Mouse (Mus musculus): Measurements from ENCODE around the gene Fam193a. TPM values are rescaled to one million over a fixed set of nuclear protein-coding genes. Genes with fewer than 3 reads are reported as not detected.

Fam193a gene
- total RNA-seq, 2 experiments from 2014 or later, result 27.1 to 48.2 TPM

DNA sequence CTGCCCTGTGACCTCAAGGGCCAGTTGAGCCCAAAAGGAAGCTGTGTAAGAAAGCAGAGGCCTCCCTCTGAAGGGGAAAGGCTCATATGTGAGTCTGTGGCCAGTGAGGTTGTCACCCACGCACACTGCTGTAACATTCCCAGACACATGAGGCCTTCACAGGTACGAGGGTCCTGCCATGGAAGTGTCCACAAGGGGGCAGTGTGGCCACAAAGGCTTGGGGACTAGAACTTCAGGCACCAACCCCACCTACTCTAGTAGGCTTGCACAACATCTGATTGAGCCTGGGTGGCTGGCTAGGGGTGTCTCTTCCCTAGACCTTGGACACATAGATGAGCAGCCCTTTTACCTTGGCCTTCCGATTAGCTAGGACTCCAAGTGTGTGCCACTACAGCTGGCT lies 148.2 kb downstream of the Fam193a start:
- peak; percentile 71 for ATAC-seq (replicated peaks; ENCODE audit: poor library complexity)

DNA sequence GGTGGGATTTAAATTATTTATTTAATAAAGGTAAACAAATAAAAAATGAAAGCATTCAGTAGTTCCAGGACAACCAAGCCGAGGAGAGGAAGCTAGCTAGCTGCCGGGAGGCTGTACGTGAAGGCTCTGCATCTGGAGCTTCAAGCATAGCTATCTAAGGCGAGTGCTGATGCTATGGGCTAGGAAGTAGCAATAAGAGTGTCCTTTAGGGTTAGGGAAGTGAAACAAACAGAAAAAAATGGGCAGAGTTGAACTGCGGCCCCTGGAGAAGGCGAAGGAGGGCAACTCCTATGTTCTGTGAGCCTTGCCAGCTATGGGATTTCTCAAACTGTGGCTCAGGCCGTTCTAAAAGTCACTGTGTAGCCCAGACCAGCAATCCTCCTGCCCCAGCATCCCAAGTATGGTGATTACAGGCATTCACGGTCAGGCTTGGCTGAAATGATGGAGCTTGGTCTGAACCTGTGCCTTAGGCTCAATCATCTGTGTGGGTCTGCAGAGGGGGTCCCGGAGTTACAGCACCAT lies 149.7 kb downstream of the Fam193a start:
- ATAC-seq (replicated peaks; ENCODE audit: poor library complexity), result peak; percentile 21; the same call in 1 of the 2 replicates

DNA sequence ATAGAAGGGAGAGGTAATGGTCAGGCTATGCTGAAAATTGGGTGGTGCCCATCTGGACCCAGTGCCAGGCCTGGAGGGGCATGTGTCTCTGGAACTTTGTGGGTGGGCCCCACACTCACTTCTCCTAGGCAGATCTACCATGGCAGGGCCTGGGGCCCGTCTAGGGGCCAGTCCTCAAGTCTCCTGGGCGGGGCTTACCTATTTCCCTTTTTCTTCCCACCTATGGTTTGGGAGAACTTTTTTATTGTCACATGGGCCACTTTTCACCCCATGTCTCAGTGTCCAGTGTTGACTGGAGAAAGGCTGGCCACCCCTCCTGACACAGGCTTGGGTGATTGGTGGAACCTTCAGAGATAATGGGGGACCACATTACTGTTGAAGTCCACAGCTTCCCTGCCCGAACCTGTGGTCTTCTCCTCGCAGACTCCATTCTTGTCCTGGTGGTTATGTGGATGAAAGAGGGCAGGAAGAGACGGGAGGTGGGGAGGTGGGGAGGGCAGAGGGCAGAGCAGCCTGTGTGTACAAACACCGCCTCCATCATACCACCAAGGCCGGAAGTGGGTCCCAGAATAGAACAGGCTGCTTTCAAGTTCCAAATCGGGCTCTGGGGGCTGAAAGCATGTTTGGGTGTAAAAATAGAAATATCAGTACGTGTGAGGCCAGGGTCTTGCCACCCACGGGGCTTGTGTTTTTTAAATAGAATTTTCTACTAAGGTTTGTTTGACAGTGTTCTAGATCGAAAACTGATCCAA lies 150.9 kb downstream of the Fam193a start:
- peak; percentile 12; the same call in 1 of the 2 replicates for ATAC-seq (replicated peaks; ENCODE audit: poor library complexity)

DNA sequence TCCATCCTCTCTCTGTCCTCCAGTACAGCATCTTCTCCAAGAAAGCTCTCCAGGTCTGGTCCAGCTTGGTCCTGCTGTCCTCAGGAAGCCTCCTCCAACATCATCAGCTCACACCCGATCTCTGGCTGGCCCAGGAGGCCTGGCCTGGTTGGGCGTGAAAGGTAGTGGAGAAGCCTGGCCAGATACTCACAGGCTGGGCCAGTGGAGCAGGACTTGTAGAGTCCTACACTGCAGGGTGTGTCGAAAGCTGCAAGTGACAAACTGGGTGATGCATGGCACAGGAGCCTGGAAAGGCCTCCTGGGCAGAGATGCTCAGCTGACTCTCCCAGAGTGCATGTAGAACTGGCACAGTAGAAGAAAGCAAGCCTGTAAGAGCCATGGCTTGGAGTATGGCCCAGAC lies 151.6 kb downstream of the Fam193a start:
- ATAC-seq (replicated peaks; ENCODE audit: poor library complexity), result no peak

DNA sequence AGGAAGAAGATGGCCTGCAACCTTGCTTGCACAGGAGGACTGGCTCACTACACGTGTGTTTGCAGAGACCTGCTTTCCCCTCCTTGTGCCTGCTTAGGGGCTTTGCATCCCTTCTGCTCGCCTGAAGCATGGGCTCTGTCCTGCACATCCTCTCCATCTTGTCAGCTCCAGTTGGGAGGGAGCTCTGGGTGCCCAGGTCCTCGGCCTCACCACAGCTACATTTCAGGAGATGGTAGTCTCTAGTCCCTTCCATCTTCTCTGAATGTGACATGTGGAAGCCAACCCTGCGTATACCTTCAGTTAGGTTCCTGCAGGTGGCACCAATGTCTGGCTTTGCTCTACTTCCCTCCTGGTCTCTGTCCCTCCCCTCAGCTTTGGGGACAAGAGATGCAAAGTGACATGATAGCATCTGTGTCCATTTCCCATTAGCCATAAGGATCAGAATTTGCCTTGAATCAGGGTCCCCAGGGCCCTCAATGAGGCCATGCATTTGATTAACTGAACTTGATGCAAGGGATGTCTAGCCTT lies 154.3 kb downstream of the Fam193a start:
- ATAC-seq (replicated peaks; ENCODE audit: poor library complexity), result no peak

DNA sequence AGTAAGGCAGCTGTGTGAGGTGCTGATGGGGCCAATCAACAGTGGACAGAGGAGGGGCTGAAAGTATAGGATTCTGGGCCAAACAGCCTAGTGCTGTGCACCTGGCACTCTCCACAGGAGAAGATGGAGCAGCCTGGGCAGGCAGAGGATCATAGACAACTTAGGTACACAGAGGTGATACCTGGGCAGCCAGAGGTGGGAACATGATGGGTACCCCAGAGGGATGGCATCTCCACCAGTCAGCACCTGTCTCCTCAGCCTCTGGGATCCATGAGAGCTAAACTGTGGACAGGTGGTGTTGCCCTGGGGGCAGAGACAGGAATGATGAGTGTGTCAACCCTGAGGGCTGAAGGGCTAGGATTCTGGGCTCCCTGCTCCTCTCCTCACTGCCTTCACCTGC lies 154.8 kb downstream of the Fam193a start:
- ATAC-seq (replicated peaks; ENCODE audit: poor library complexity), result no peak

DNA sequence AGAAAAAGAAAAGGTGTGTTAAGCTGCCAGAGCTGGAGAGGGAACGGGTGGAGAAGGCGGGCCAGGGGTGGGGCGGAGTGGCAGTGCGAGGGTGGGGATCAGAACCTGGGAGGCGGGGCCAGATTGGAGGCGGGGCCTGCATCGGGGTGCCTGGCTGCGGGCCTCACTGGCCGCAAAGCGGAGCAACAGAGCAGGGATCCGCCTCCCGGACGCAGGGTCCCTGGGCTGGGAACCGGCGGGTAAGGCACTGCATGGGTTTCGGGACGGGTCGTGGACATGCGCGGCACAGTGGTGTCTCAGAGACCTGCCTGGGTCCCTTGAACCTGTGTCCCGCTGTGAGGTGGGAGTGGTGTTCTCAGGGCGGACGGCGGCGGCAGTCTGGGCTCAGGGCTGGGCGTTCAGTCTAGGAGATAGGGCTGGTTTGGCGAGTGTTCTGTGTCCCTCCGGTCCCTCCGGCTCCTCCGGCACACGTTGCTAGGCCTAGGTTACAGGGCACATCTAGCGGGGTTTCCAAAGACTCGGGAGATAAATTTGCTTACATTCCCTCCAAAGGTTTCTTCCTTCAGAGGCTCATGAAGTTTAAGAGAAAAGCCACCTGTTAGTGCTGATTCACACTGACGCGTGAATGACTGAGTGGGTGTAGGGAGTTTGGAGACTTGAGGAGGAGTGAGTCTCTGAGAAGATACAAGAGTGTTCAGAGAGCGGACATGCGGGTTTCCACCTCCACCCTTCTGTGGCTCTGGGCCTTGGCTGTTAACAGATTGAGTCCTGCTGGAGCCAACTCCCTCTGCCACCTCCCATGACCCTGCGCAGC lies 156.1 kb downstream of the Fam193a start, which contains the start of gene Sh3bp2:
Gene Sh3bp2, plus strand, starts transcription at position 176 of the 814 bp plus-strand sequence.
- peak; percentile 93 for ATAC-seq (replicated peaks; ENCODE audit: poor library complexity)

DNA sequence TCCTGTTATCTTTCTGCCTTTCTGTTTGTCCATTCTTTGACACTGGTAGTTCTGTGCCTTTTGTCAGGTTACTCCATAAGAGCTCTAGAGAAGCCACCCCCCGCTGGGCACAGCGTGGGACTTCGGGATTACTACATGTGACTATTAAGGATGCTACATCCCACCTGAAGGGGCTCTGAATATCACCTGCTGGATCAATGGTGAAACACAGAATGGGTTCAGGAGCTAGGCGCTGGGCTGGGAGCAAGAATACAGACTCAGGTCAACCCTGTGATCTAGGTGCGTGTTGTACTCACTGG lies 156.7 kb downstream of the Fam193a start:
- ATAC-seq (replicated peaks; ENCODE audit: poor library complexity), result no peak

DNA sequence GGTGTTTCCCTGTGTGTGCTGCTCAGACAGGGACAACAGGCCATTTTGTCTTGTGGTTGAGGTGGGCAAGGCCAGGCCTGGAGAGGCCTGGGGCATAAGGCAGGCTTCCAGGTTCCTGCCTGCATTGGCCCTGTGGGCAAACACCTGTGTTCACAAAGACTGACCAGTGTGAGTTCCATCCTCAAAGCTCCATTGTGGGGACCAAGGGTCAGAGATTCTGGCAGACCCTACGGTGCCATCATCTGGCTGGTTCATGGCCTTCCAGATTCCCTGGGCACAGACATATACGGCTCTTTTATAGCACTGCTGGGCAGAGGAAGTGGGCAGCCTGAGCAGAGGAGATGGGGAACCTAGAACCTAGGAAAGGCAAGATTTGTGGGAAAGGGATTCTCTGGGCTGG lies 157.6 kb downstream of the Fam193a start:
- ATAC-seq (replicated peaks; ENCODE audit: poor library complexity), result no peak

DNA sequence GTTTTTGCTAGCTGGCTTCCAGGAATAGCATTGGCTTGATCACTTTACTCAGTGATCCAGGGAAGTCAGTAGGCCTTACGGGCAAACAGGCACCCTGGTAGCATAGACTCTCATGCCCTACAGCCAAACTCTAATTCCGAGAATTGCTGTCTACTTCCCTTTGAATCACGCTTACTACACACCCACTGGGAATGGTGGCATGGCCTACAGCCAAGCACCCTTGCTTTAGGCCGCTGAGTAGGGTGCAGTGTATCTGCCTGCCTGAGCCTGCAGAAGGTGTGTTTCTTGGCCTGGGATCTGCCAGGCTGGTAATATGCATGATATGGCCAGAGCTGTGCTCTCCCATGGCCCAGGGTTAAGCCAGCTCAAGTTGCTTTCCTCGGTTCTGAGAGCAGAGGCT lies 159.0 kb downstream of the Fam193a start:
- ATAC-seq (replicated peaks; ENCODE audit: poor library complexity), result no peak

DNA sequence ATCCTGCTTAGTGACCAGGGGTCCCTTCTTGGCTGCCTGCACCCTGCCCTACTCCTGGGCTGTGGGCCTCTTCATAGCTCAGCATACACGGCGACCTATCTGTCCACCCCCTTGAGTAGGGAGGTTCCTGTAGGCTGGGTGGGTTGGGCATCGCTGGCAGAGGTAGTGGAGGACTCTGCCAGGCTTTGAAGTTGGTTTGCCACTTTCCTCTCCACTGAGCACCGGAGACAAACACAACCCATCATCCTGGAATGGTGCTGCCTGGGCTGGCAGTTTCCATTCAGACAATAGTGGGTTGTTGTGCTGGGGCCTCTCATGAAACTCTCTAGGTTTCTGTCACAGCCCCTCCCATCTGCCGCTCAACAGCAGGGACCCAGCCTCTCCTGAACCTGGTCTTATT lies 160.4 kb downstream of the Fam193a start:
- ATAC-seq (replicated peaks; ENCODE audit: poor library complexity), result no peak

DNA sequence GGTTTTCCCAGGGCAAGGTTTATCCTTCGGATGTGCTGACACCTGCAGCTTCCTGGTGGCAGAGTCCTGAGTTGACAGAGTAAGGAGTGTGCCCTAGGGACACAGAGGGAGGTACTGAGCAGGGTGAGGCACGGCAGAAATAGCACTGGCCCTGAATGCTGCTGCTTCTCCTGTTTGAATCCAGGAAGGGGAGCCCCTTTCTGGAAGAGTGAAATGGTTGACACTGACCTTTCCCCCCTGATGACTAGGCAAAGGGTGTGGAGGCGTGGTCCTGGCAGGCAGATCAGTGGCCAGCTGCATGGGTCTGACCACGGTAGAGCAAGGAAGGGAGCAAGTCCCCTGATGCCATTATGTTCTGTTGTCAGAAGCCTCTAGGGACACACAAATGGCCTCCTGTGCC lies 161.0 kb downstream of the Fam193a start:
- no peak for ATAC-seq (replicated peaks; ENCODE audit: poor library complexity)

DNA sequence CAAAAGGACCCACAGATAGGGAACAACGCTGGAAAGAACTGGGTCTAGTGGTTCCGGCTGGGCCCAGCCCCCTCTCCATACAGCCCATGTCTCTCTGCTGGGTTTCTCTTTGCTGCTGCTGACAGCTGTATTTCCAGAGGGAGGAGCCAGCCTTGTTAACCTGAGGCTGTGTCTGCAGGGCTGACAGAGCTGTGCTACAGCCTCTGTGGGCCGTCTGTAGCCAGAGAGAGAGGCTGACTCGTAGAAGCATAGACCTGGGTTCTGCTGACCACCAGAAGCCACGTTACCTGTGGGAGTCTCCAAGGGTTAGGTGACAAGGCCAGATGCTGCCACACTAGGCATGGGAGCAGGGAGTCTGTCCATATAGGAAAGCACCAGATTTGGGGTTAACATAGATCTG lies 163.3 kb downstream of the Fam193a start:
- no peak for ATAC-seq (replicated peaks; ENCODE audit: poor library complexity)

DNA sequence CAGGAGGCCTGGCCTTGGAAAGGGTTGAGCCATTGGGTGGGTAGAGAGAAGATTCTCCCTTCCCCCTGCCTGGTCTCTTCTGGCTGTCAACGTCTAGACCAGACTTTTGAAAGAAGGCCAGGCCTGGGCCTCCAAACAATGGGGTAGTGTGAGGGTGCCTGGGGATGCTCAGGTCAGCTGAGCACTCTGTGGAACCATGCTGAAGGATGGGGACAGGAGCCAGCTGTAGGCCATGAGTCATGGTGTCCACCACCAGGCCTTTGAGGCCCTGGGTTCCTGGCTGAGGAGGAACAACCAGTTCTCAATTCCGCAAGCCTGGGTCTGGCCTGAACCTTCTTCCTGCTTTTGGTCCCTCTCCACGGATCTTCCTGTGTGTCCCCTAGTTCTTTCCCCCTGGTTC lies 164.1 kb downstream of the Fam193a start:
- peak; percentile 59 for ATAC-seq (replicated peaks; ENCODE audit: poor library complexity)

DNA sequence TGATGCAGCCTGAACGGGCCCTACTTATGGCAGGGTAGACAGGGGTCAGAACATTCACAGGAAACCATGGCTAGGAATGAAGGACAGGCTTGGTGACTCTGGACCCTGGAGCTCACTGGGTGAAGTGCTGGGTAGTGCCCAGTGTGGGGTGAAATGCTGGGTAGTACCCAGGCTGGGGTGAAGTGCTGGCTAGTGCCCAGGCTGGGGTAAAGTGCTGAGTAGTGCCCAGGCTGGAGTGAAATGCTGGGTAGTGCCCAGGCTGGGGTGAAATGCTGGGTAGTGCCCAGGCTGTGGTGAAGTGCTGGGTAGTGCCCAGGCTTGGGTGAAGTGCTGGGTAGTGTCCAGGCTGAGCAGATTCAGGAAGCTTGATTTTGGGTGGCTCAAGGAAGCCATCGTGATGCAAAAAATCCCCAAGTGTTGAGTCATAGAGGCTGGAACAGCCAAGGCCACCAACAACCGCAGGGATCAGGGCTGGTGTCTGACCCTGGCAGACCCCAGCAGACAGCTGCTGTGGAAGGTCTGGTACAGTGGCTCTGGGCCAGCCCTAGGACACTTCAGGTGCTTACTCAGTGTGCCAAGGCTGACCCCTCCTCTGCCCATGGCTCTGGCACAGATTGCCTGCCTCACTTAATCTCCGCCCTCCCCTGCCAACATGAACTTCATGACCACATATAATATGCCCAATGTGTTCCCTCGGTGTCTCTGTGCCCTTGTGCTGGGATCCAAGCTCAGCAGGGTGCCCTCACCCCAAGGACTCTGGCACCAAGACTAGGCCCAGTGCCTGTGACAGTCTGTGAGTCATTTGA lies 165.2 kb downstream of the Fam193a start:
- ATAC-seq (replicated peaks; ENCODE audit: poor library complexity), result peak; percentile 31

DNA sequence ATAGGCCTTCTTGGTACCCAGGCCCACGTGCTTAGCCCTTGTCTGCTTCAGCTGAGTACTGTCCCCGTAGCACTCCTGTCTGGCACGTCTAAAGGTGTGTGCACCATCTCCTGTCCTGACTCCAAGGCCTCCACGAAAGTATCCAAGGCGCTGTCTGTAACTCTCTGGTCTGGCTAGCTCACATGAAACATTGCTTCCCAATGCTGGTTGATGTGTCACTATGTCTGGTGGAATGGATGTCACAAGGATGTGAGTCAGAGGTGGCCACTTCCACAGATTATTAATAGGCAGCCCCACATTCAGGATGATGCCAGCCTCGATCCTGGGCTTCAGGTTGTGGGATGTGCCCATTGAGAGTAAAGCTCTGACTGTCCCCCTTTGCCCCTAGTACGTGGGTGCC lies 166.1 kb downstream of the Fam193a start:
- no peak for ATAC-seq (replicated peaks; ENCODE audit: poor library complexity)

Other genes starting within 250 kb of the Fam193a start
- 1.7 and 2.1 TPM in 2 replicates for gene Poln, start 200.5 kb upstream of the Fam193a start, total RNA-seq (2015)
- gene Poln, start 200.5 kb upstream of the Fam193a start, total RNA-seq (2017), result 1.2 and 2.5 TPM in 2 replicates
- 90.0 and 96.2 TPM in 2 replicates for gene Haus3, start 200.4 kb upstream of the Fam193a start, total RNA-seq (2015)
- gene Haus3, start 200.4 kb upstream of the Fam193a start, total RNA-seq (2017), result 108 and 158 TPM in 2 replicates
- gene Mxd4, start 182.2 kb upstream of the Fam193a start, total RNA-seq (2015), result 14.7 and 17.4 TPM in 2 replicates
- gene Mxd4, start 182.2 kb upstream of the Fam193a start, total RNA-seq (2017), result 20.1 and 21.0 TPM in 2 replicates
- 0.25 and 0.46 TPM in 2 replicates for gene Zfyve28, start 81.5 kb upstream of the Fam193a start, total RNA-seq (2015)
- 0.04 and 0.10 TPM in 2 replicates for gene Zfyve28, start 81.5 kb upstream of the Fam193a start, total RNA-seq (2017)
- not detected in 2 replicates for gene Cfap99, start 81.3 kb upstream of the Fam193a start, total RNA-seq (2015)
- not detected in 2 replicates for gene Cfap99, start 81.3 kb upstream of the Fam193a start, total RNA-seq (2017)
- 143 and 145 TPM in 2 replicates for gene Rnf4, start 33.6 kb upstream of the Fam193a start, total RNA-seq (2015)
- gene Rnf4, start 33.6 kb upstream of the Fam193a start, total RNA-seq (2017), result 107 and 120 TPM in 2 replicates
- gene Tnip2, start 144.1 kb downstream of the Fam193a start, total RNA-seq (2015), result 7.8 and 9.5 TPM in 2 replicates
- gene Tnip2, start 144.1 kb downstream of the Fam193a start, total RNA-seq (2017), result 17.6 and 22.2 TPM in 2 replicates
- gene Sh3bp2, start 155.9 kb downstream of the Fam193a start, total RNA-seq (2015), result 8.6 and 10.0 TPM in 2 replicates
- gene Sh3bp2, start 155.9 kb downstream of the Fam193a start, total RNA-seq (2017), result 21.0 and 23.0 TPM in 2 replicates
- gene Add1, start 203.7 kb downstream of the Fam193a start, total RNA-seq (2015), result 65.1 and 71.0 TPM in 2 replicates
- 83.9 and 97.8 TPM in 2 replicates for gene Add1, start 203.7 kb downstream of the Fam193a start, total RNA-seq (2017)

All from megakaryocyte progenitor cell, adult 5-6 weeks (primary cell).